Mouse (Mus musculus) myocyte (in vitro differentiated cells): ENCODE results near the gene Tbl2. TPM values are rescaled to one million over a fixed set of nuclear protein-coding genes. Genes with fewer than 3 reads are reported as not detected.

Experiments
- H3K27me3 ChIP-seq: one replicate; pipeline ENCODE4 v1.6.1; 2011; ENCODE audit not compliant: control insufficient read depth, insufficient read depth, insufficient read length
- H3K36me3 ChIP-seq: one replicate; pipeline ENCODE4 v1.6.1; 2011; ENCODE audit not compliant: control insufficient read depth, insufficient read depth
- H3K4me2 ChIP-seq: one replicate; pipeline ENCODE4 v1.6.1; 2011; ENCODE audit warnings: low read depth, control low read depth
- H3K4me3 ChIP-seq: one replicate; pipeline ENCODE4 v1.5.1; 2011; ENCODE audit warnings: mild to moderate bottlenecking, control low read depth, moderate library complexity
- H3K79me2 ChIP-seq: one replicate; pipeline ENCODE4 v1.6.1; 2011; ENCODE audit not compliant: control insufficient read depth, insufficient read depth
- H3ac ChIP-seq: one replicate; pipeline ENCODE4 v1.6.1; 2011; ENCODE audit not compliant: control insufficient read depth, insufficient read length
- CEBPB ChIP-seq: IDR thresholded peaks from 2 replicates; pipeline ENCODE4 v1.6.1; 2011; ENCODE audit warnings: mild to moderate bottlenecking, moderate library complexity; ENCODE audit not compliant: poor library complexity, insufficient read depth, severe bottlenecking
- E2F4 ChIP-seq: IDR thresholded peaks from one replicate; pipeline ENCODE4 v1.6.1; 2011; ENCODE audit warnings: mild to moderate bottlenecking, control low read depth, moderate library complexity; ENCODE audit not compliant: insufficient read depth
- MAX ChIP-seq: IDR thresholded peaks from one replicate; pipeline ENCODE4 v1.6.1; 2011; ENCODE audit warnings: low read depth, mild to moderate bottlenecking, control low read depth
- MYOD1 ChIP-seq, 3 experiments: IDR thresholded peaks; one replicate each; pipeline ENCODE4 v1.6.1; 2011; ENCODE audit warnings: control low read depth in 2 of 3, low read depth in 2 of 3, mild to moderate bottlenecking in 2 of 3, moderate library complexity in 1 of 3; ENCODE audit not compliant: insufficient read length in 2 of 3, control insufficient read depth in 1 of 3
- MYOG ChIP-seq, 3 experiments: IDR thresholded peaks; one replicate each; pipeline ENCODE4 v1.6.1; 2011; ENCODE audit warnings: control low read depth in 2 of 3, low read depth in 2 of 3, mild to moderate bottlenecking in 2 of 3; ENCODE audit not compliant: insufficient read length in 2 of 3, control insufficient read depth in 1 of 3, insufficient read depth in 1 of 3
- POLR2A ChIP-seq: IDR thresholded peaks from one replicate; pipeline ENCODE4 v1.6.1; 2011; ENCODE audit warnings: low read depth, mild to moderate bottlenecking, control low read depth, moderate library complexity; ENCODE audit not compliant: insufficient read length
- POLR2AphosphoS2 ChIP-seq: IDR thresholded peaks from one replicate; pipeline ENCODE4 v1.6.1; 2011; ENCODE audit warnings: low read depth, control low read depth; ENCODE audit not compliant: insufficient read length
- REST ChIP-seq: IDR thresholded peaks from one replicate; pipeline ENCODE4 v1.6.1; 2011; ENCODE audit warnings: mild to moderate bottlenecking, control low read depth, moderate library complexity; ENCODE audit not compliant: insufficient read depth, insufficient read length
- SRF ChIP-seq: IDR thresholded peaks from one replicate; pipeline ENCODE4 v1.6.1; 2011; ENCODE audit warnings: low read depth; ENCODE audit not compliant: control insufficient read depth, insufficient read length
- TCF12 ChIP-seq: IDR thresholded peaks from one replicate; pipeline ENCODE4 v1.6.1; 2011; ENCODE audit warnings: mild to moderate bottlenecking, control low read depth; ENCODE audit not compliant: poor library complexity, insufficient read depth, severe bottlenecking
- TCF3 ChIP-seq: IDR thresholded peaks from one replicate; pipeline ENCODE4 v1.6.1; 2011; ENCODE audit warnings: low read depth, control low read depth; ENCODE audit not compliant: insufficient read length
- USF1 ChIP-seq: IDR thresholded peaks from one replicate; pipeline ENCODE4 v1.6.1; 2011; ENCODE audit warnings: low read depth, mild to moderate bottlenecking, control low read depth, moderate library complexity
- polyA plus RNA-seq: library from polyadenylated mRNA; unstranded; fragments of >200 nt; fragmentation: generic; extraction: Trizol; gene quantifications from one replicate; pipeline ENCODE4 v1.2.1, GENCODE M21; 2012; ENCODE audit warnings: missing spikeins

The Tbl2 gene
- polyA plus RNA-seq, 1 experiment: 17.1 TPM

DNA sequence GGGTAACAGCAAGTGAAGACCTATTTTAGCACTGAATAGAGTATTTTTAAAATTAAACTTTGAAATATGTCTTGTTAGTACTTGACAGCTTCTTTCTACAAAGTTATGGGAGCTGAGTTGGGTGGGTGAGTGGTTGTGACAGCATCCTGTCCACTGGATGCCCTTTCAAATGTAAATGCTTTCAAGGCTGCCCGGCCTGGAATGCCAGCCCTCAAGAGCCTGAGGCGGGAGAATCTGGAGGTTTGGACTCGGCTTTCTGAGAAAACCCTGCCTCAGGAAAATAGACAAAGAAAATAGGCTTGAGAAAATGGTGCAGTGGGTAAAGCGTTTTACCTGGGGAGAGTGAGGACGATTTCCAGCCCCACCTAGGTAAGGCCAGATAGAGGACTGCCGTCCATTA, 32.3 kb downstream of the Tbl2 start:
- no peak overlapping the region for H3K4me3 ChIP-seq
- no peaks in the 10 kb centered on the region for H3K79me2 ChIP-seq
- peaks cover 20% of the 10 kb centered on the region for H3K36me3 ChIP-seq
- H3K4me2 ChIP-seq: no peak overlapping the region
- no peak overlapping the region for H3ac ChIP-seq
- H3K27me3 ChIP-seq: no peaks in the 10 kb centered on the region
- TF ChIP-seq POLR2AphosphoS2 (no peak), MYOD1 (IDR thresholded peaks at IDR 0.05; ENCODE audit: control insufficient read depth in 1 of 3, insufficient read length in 2 of 3, low read depth in 2 of 3) (no peak), MAX (no peak), E2F4 (no peak), TCF12 (no peak), MYOG (IDR thresholded peaks at IDR 0.05; ENCODE audit: control insufficient read depth in 1 of 3, insufficient read depth in 1 of 3, insufficient read length in 2 of 3, low read depth in 2 of 3) (no peak)

- Histone ChIP-seq H3K79me2 (peaks cover 6% of the 10 kb centered on the region), H3K27me3 (no peaks in the 10 kb centered on the region), H3K4me3 (no peak overlapping the region), H3K4me2 (no peak overlapping the region), H3ac (no peak overlapping the region), H3K36me3 (peaks cover 20% of the 10 kb centered on the region)
- TF ChIP-seq POLR2AphosphoS2 (no peak), USF1 (no peak), TCF3 (no peak), POLR2A (no peak), MAX (no peak), MYOD1 (IDR thresholded peaks at IDR 0.05; ENCODE audit: control insufficient read depth in 1 of 3, insufficient read length in 2 of 3, low read depth in 2 of 3) (no peak), CEBPB (no peak), E2F4 (no peak), SRF (no peak)
These were observed 33.8 kb downstream of the Tbl2 start for GRCm38 (mm10) chr5:135183131-135183861.

- Histone ChIP-seq H3K27me3 (no peaks in the 10 kb centered on the region), H3K79me2 (peaks cover 23% of the 10 kb centered on the region), H3ac (no peak overlapping the region), H3K36me3 (peaks cover 11% of the 10 kb centered on the region), H3K4me3 (no peak overlapping the region), H3K4me2 (no peak overlapping the region)
- TF ChIP-seq POLR2AphosphoS2: no peak
- no peak for TF ChIP-seq MAX
- TF ChIP-seq POLR2A: no peak
- TF ChIP-seq CEBPB: no peak
- no peak for TF ChIP-seq MYOG (IDR thresholded peaks at IDR 0.05; ENCODE audit: control insufficient read depth in 1 of 3, insufficient read depth in 1 of 3, insufficient read length in 2 of 3, low read depth in 2 of 3)
- no peak for TF ChIP-seq USF1
- no peak for TF ChIP-seq TCF3
- no peak for TF ChIP-seq TCF12
- no peak for TF ChIP-seq REST
- no peak for TF ChIP-seq MYOD1 (IDR thresholded peaks at IDR 0.05; ENCODE audit: control insufficient read depth in 1 of 3, insufficient read length in 2 of 3, low read depth in 2 of 3)
- no peak for TF ChIP-seq E2F4
- no peak for TF ChIP-seq SRF
These were observed 35.6 kb downstream of the Tbl2 start for GRCm38 (mm10) chr5:135185016-135185415.

DNA sequence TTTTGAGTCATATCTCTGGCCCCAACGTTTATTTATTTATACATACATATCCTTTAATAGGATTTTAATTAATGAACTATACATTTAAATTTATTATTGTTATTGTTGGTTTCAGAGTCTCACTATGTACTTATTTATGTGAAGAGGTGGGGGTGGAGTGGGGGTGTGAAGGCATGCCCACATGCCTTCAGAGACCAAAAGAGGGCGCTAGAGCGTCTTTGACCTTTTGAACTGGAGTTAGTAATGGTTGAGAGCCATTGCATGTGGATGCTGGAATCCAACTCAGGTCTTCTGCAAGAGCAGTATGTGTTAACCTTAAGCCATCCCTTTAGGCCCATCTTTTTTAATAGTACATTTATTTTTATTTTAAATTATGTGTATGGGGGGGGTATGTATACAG, 36.1 kb downstream of the Tbl2 start:
- Histone ChIP-seq H3ac (no peak overlapping the region), H3K4me3 (no peak overlapping the region), H3K27me3 (no peaks in the 10 kb centered on the region), H3K4me2 (peak overlapping the region; percentile 82), H3K36me3 (peaks cover 5% of the 10 kb centered on the region), H3K79me2 (peaks cover 29% of the 10 kb centered on the region)
- TF ChIP-seq REST (no peak), MAX (no peak), MYOG (IDR thresholded peaks at IDR 0.05; ENCODE audit: control insufficient read depth in 1 of 3, insufficient read depth in 1 of 3, insufficient read length in 2 of 3, low read depth in 2 of 3) (no peak), MYOD1 (IDR thresholded peaks at IDR 0.05; ENCODE audit: control insufficient read depth in 1 of 3, insufficient read length in 2 of 3, low read depth in 2 of 3) (no peak), POLR2AphosphoS2 (no peak), USF1 (no peak), TCF12 (no peak)

- H3K27me3 ChIP-seq: no peaks in the 10 kb centered on the region
- H3K36me3 ChIP-seq: peaks cover 5% of the 10 kb centered on the region
- H3ac ChIP-seq: peak overlapping the region; percentile 93
- H3K79me2 ChIP-seq: peaks cover 35% of the 10 kb centered on the region
- H3K4me3 ChIP-seq: peak overlapping the region; percentile 67
- H3K4me2 ChIP-seq: peak overlapping the region; percentile 82
- no peak for TF ChIP-seq MAX
- no peak for TF ChIP-seq SRF
- no peak for TF ChIP-seq POLR2A
- TF ChIP-seq REST: no peak
- no peak for TF ChIP-seq USF1
- TF ChIP-seq TCF12: no peak
- no peak for TF ChIP-seq POLR2AphosphoS2
- TF ChIP-seq MYOD1 (IDR thresholded peaks at IDR 0.05; ENCODE audit: control insufficient read depth in 1 of 3, insufficient read length in 2 of 3, low read depth in 2 of 3): no peak
- no peak for TF ChIP-seq CEBPB
- no peak for TF ChIP-seq E2F4
- TF ChIP-seq MYOG (IDR thresholded peaks at IDR 0.05; ENCODE audit: control insufficient read depth in 1 of 3, insufficient read depth in 1 of 3, insufficient read length in 2 of 3, low read depth in 2 of 3): no peak
- TF ChIP-seq TCF3: no peak
These were observed 36.8 kb downstream of the Tbl2 start for GRCm38 (mm10) chr5:135186231-135186620.
